Mouse (Mus musculus) liver, embryonic 16.5 days (tissue): ENCODE measurements around the gene Gm4779. TPM values are rescaled to one million over a fixed set of nuclear protein-coding genes. Genes with fewer than 3 reads are reported as not detected.
"Not testable (repeated sequence)": the region's sequence is repeated elsewhere in the genome, so short reads cannot be mapped to it uniquely, and the experiment has no call there.

Experiments used
- ATAC-seq: fragments of 200-750 bp; cut with Nextera tagmentation; 2 replicates; pipeline ENCODE4 v1.8.0; 2017; ENCODE audit warnings: low read depth, mild to moderate bottlenecking, moderate number of reproducible peaks, moderate library complexity
- H3K27ac ChIP-seq: fragments of 300-500 bp; sonication (generic); 2 replicates; pipeline ENCODE4 v1.5.1; 2014; ENCODE audit warnings: mild to moderate bottlenecking, low read length
- H3K27me3 ChIP-seq: fragments of 300-500 bp; sonication (generic); 2 replicates; pipeline ENCODE4 v1.6.1; 2014; ENCODE audit warnings: low read depth, low read length, mixed read lengths; ENCODE audit not compliant: control insufficient read depth, insufficient read depth
- H3K36me3 ChIP-seq: fragments of 300-500 bp; sonication (generic); 2 replicates; pipeline ENCODE4 v1.6.1; 2014; ENCODE audit warnings: mild to moderate bottlenecking; ENCODE audit not compliant: control insufficient read depth, insufficient read depth
- H3K4me1 ChIP-seq: fragments of 300-500 bp; sonication (generic); 2 replicates; pipeline ENCODE4 v1.6.1; 2014; ENCODE audit warnings: low read depth, low read length, mixed read lengths; ENCODE audit not compliant: control insufficient read depth
- H3K4me2 ChIP-seq: fragments of 300-500 bp; sonication (generic); 2 replicates; pipeline ENCODE4 v1.6.1; 2014; ENCODE audit warnings: low read depth, low read length, mixed read lengths
- H3K4me3 ChIP-seq: fragments of 300-500 bp; sonication (generic); 2 replicates; pipeline ENCODE4 v1.5.1; 2014; ENCODE audit warnings: low read depth, mild to moderate bottlenecking, low read length
- H3K9ac ChIP-seq: fragments of 300-500 bp; sonication (generic); 2 replicates; pipeline ENCODE4 v1.6.1; 2014; ENCODE audit warnings: low read depth, low read length
- H3K9me3 ChIP-seq: fragments of 300-500 bp; sonication (generic); replicated peaks from 2 replicates; pipeline ENCODE4 v1.6.1; 2016; ENCODE audit warnings: low read length; ENCODE audit not compliant: control insufficient read depth
- WGBS: fragments of 180-500 bp; shearing (Covaris S2); extraction: QIAGEN DNeasy Blood & Tissue Kit; methylation state at CpG from one replicate; pipeline ENCODE4 v1.1.7; 2014; ENCODE audit not compliant: insufficient replicate concordance; 5-methylcytosine and 5-hydroxymethylcytosine counted together
- polyA plus RNA-seq: library from polyadenylated mRNA; unstranded; fragments of >200 nt; fragmentation: Nextera tagmentation; extraction: Ambion mirVana; gene quantifications from 2 replicates; pipeline ENCODE4 v1.2.1, GENCODE M21; 2015

Gm4779 gene
- 0.15 TPM in 2 replicates for polyA plus RNA-seq

- 83% methylated on average over 30 of the region's 35 CpGs for WGBS
- no peaks in the 10 kb centered on the region for H3K36me3 ChIP-seq
- no peak within 1 kb of the TSS for H3K9ac ChIP-seq
- no peaks in the 10 kb centered on the region for H3K27me3 ChIP-seq
- no peak for ATAC-seq
- H3K27ac ChIP-seq, result no peak within 1 kb of the TSS
- no peaks in the 10 kb centered on the region for H3K9me3 ChIP-seq
- no peak within 1 kb of the TSS for H3K4me2 ChIP-seq
- H3K4me1 ChIP-seq, result no peaks in the 10 kb centered on the region
- no peak within 1 kb of the TSS for H3K4me3 ChIP-seq
Measured at GRCm38 (mm10) chrX:101794342-101794741, at the start of gene Gm4779, which contains the start of gene 8030474K03Rik. Gm4779 (minus strand) TSS chrX:101794423. 8030474K03Rik (plus strand) TSS chrX:101794656.

- ATAC-seq, H3K9me3 ChIP-seq, H3K27me3 ChIP-seq, H3K36me3 ChIP-seq, H3K27ac ChIP-seq, H3K4me3 ChIP-seq, H3K4me2 ChIP-seq, H3K4me1 ChIP-seq, H3K9ac ChIP-seq: not testable (repeated sequence)
Measured at GRCm38 (mm10) chrX:101819980-101820379, 25.8 kb upstream of the Gm4779 start.

DNA sequence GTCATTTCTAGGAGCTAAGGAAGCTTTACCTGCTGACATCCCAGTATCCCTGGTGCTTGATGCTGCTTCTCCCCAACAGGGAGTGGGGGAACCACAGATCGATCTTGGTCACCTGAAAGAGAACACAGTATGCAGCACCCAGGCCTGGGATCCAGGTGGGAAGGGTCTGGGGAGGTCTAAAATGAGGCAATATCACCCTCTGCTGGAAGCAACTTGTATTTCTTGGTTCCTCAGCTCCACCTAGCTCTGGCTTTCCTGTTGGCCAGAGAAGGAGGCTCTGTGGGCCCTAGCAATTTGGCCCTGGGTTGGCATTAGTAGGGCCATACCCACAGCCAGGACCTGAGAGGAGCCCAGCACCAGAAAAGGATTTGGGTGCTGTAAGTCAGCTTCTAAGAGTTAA lies 24.9 kb upstream of the Gm4779 start:
- no peak overlapping the region for H3K27ac ChIP-seq
- no peaks in the 10 kb centered on the region for H3K9me3 ChIP-seq
- 40% methylated on average over 1 of the region's 1 CpGs for WGBS
- no peak overlapping the region for H3K4me3 ChIP-seq
- ATAC-seq, result no peak
- no peak overlapping the region for H3K4me2 ChIP-seq
- H3K36me3 ChIP-seq, result no peaks in the 10 kb centered on the region
- H3K4me1 ChIP-seq, result no peaks in the 10 kb centered on the region
- H3K9ac ChIP-seq, result no peak overlapping the region
- H3K27me3 ChIP-seq, result no peaks in the 10 kb centered on the region

DNA sequence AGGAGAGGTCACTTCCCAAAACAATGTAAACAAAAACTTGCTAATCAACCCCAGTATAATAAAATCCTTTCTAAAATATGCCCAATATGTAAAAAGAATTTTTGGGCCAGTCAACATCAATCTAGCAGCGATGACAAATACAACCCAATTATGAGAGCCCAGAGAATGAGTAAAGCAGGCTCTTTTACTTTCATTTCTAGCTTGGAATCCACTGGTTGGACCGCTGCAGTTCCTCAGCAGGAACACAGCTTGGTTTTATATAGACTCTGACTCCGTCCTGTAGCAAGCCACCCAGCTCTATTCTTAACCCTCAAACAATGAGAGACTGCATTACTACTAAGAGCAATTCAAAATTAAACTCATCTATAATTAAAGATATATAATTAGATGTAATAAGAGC lies 17.5 kb upstream of the Gm4779 start:
- H3K27ac ChIP-seq, result no peak overlapping the region
- WGBS, result 44% methylated on average over 3 of the region's 3 CpGs
- no peak overlapping the region for H3K4me3 ChIP-seq
- no peak for ATAC-seq
- H3K4me2 ChIP-seq, result no peak overlapping the region
- no peaks in the 10 kb centered on the region for H3K4me1 ChIP-seq
- no peak overlapping the region for H3K9ac ChIP-seq
- no peaks in the 10 kb centered on the region for H3K36me3 ChIP-seq
- H3K27me3 ChIP-seq, result no peaks in the 10 kb centered on the region
- H3K9me3 ChIP-seq, result no peaks in the 10 kb centered on the region

DNA sequence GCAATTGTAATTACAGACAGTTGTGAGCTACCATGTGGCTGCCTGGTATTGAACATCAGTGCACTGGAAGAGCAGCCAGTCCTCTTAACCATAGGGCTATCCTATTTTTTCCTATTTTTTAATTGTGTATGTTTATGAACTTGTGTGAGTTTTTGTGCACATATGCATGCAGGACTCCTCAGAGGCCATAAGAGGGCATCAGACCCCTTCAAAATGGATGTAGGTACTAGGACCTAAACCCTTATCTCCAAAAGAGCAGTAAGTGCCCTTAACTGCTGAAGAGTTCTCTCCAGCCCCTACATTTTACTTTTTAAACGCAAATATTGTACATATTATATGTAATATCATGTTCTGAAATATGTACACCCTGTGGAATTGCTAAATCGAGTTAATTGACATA lies 11.3 kb upstream of the Gm4779 start:
- WGBS, result 24% methylated on average over 2 of the region's 2 CpGs
- Histone ChIP-seq H3K4me1 (no peaks in the 10 kb centered on the region), H3K4me2 (no peak overlapping the region), H3K9me3 (no peaks in the 10 kb centered on the region), H3K9ac (no peak overlapping the region), H3K27ac (no peak overlapping the region), H3K4me3 (no peak overlapping the region), H3K27me3 (no peaks in the 10 kb centered on the region), H3K36me3 (no peaks in the 10 kb centered on the region)
- ATAC-seq, result no peak

DNA sequence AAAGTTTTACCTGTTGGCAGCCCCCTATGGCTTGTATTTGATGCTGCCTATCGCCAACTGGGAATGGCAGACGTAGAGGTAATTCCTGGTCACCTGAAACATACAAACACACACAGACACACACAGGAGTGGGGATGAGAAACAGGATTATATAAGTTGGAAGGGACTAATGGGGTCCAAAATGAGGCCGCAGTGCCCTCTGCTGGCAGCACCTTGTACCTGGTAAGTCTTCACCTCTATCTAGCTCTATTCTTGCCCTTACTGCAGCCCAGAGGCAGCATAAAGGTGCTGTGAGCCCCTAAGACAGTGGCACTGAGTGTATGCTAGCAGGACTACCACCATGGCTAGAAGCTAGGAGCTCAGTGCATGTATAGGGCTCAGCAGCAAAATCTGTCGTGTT lies 2.7 kb downstream of the Gm4779 start:
- Histone ChIP-seq H3K27me3 (no peaks in the 10 kb centered on the region), H3K27ac (no peak overlapping the region), H3K4me3 (no peak overlapping the region), H3K36me3 (no peaks in the 10 kb centered on the region), H3K9ac (no peak overlapping the region), H3K9me3 (no peaks in the 10 kb centered on the region), H3K4me1 (no peaks in the 10 kb centered on the region), H3K4me2 (no peak overlapping the region)
- WGBS, result 32% methylated on average over 4 of the region's 4 CpGs
- no peak for ATAC-seq

GRCm38 (mm10) chrX:101772035-101772434 lies 22.2 kb downstream of the Gm4779 start:
- H3K4me3 ChIP-seq, result no peak overlapping the region
- 20% methylated on average over 5 of the region's 5 CpGs for WGBS
- H3K4me2 ChIP-seq, result no peak overlapping the region
- H3K4me1 ChIP-seq, result no peaks in the 10 kb centered on the region
- H3K27ac ChIP-seq, result no peak overlapping the region
- H3K27me3 ChIP-seq, result peaks cover 3% of the 10 kb centered on the region; the same call in 1 of the 2 replicates
- ATAC-seq, result no peak
- H3K9me3 ChIP-seq, result no peaks in the 10 kb centered on the region
- no peaks in the 10 kb centered on the region for H3K36me3 ChIP-seq
- no peak overlapping the region for H3K9ac ChIP-seq

DNA sequence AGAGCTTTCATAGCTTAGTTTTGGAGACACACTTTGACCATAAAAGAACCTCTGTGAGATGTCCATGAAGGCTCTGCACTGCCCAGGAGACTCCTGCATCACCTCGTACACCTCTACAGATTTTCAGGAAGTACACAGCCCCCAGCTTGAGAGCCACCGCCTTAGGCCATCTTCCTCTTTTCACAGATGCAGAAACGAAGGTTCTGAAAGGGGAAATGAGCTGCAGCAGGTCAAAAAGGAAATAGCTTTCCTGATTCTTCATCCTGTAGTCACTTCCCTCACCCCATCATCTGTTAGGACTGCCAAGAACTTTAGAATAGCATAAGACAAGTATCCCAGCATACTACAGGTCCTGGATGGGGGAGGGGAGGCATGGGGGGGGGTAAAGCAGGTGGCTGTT lies 23.9 kb downstream of the Gm4779 start:
- Histone ChIP-seq H3K4me3 (no peak overlapping the region), H3K36me3 (no peaks in the 10 kb centered on the region), H3K4me2 (no peak overlapping the region), H3K4me1 (no peaks in the 10 kb centered on the region), H3K9me3 (no peaks in the 10 kb centered on the region), H3K27me3 (peaks cover 3% of the 10 kb centered on the region; the same call in 1 of the 2 replicates), H3K27ac (no peak overlapping the region), H3K9ac (no peak overlapping the region)
- no peak for ATAC-seq
- 26% methylated on average over 3 of the region's 3 CpGs for WGBS

- Histone ChIP-seq H3K27ac (no peak overlapping the region), H3K4me3 (no peak overlapping the region), H3K36me3 (no peaks in the 10 kb centered on the region), H3K9ac (no peak overlapping the region), H3K4me2 (no peak overlapping the region), H3K9me3 (no peaks in the 10 kb centered on the region), H3K4me1 (no peaks in the 10 kb centered on the region), H3K27me3 (peaks cover 3% of the 10 kb centered on the region; the same call in 1 of the 2 replicates)
- WGBS, result 31% methylated on average over 2 of the region's 2 CpGs
- ATAC-seq, result no peak
Measured at GRCm38 (mm10) chrX:101769478-101769877, 24.7 kb downstream of the Gm4779 start.
